Mouse (Mus musculus) cortical plate, adult 2 months (tissue): ENCODE data around the gene Lypla2.

Experiments used
- CTCF ChIP-seq: fragments of 200-500 bp; IDR thresholded peaks from 2 replicates; pipeline ENCODE4 v1.5.1; 2011; ENCODE audit warnings: mild to moderate bottlenecking, control low read depth, low read length; ENCODE audit not compliant: insufficient read depth; ENCODE audit errors: extremely low read depth
- POLR2A ChIP-seq: fragments of 200-500 bp; IDR thresholded peaks from 2 replicates; pipeline ENCODE4 v1.6.1; 2011; ENCODE audit warnings: mild to moderate bottlenecking, low read length, control low read depth; ENCODE audit not compliant: insufficient read depth; ENCODE audit errors: extremely low read depth

DNA sequence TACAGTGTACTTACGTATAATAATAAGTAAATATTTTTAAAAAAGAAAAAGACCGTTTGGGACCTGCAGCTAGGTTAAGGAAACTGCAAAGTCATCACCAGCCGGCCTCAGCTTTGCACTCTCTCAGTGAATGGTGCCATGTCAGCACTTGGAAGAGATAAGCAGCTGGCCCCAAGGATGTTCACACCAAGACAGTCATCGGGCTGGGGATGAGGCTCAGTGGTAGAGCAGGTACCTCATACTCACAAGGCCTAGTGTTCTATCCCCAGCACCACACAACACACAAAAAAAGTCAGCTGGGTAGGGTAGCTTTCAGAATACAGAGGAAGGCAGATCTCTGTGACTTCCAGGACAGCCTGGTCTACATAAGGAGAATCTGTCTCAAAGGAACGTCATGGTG, 12.8 kb upstream of the Lypla2 start:
- TF ChIP-seq POLR2A (no peak), CTCF (no peak)
